Mouse (Mus musculus) C2C12 (cell line): ENCODE data around the gene C77080.

Experiments
- CEBPB ChIP-seq: IDR thresholded peaks from one replicate; pipeline ENCODE4 v1.6.1; 2011; ENCODE audit warnings: low read depth, mild to moderate bottlenecking, control low read depth, moderate library complexity
- CTCF ChIP-seq: IDR thresholded peaks from one replicate; pipeline ENCODE4 v1.5.1; 2011; ENCODE audit not compliant: control insufficient read depth, insufficient read depth, insufficient read length
- FOSL1 ChIP-seq: IDR thresholded peaks from one replicate; pipeline ENCODE4 v1.8.0; 2011; ENCODE audit warnings: mild to moderate bottlenecking, low read length; ENCODE audit not compliant: poor library complexity, insufficient read depth, severe bottlenecking
- MAX ChIP-seq: IDR thresholded peaks from one replicate; pipeline ENCODE4 v1.6.1; 2011; ENCODE audit warnings: mild to moderate bottlenecking, control low read depth
- MYOG ChIP-seq: IDR thresholded peaks from one replicate; pipeline ENCODE4 v1.6.1; 2011; ENCODE audit not compliant: control insufficient read depth, insufficient read length; ENCODE audit errors: extremely low read depth
- USF1 ChIP-seq: IDR thresholded peaks from one replicate; pipeline ENCODE4 v1.6.1; 2011; ENCODE audit warnings: low read depth, mild to moderate bottlenecking, control low read depth, moderate library complexity

- TF ChIP-seq CTCF (no peak), CEBPB (no peak), MAX (no peak), MYOG (no peak), FOSL1 (no peak), USF1 (no peak)
These were observed 13.6 kb downstream of the C77080 start for GRCm38 (mm10) chr4:129247381-129248242.
